Mouse (Mus musculus): ENCODE measurements at regions not wholly inside any gene's neighbourhood (a gene's known extent, or its start where the extent isn't known, plus 50 kb on each side); places are given as distances from the start of the nearest gene placed in this dataset.

DNA sequence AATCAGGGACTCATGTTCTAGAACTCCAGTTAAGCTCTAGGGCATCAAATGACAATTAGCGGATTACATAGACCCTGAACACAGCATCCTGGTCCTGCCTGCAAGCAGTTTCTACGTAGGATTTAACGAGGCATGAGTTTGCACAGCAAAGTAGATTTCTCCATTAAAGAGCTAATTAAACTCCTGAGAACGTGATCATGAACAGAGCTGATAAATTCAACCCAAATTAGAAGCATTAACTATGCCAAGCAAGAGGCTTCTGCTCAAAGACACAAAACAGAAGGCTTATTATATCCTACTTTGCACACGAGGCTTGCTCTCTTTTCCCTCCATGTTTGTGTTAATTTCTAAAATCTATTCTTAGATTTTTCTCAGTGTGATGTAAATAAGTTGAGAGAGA is 269.1 kb downstream of the C1d start:
- TF ChIP-seq POLR2A (IDR thresholded peaks at IDR 0.05; ENCODE audit: borderline replicate concordance, extremely low read depth, insufficient read depth, insufficient read length), result no peak

DNA sequence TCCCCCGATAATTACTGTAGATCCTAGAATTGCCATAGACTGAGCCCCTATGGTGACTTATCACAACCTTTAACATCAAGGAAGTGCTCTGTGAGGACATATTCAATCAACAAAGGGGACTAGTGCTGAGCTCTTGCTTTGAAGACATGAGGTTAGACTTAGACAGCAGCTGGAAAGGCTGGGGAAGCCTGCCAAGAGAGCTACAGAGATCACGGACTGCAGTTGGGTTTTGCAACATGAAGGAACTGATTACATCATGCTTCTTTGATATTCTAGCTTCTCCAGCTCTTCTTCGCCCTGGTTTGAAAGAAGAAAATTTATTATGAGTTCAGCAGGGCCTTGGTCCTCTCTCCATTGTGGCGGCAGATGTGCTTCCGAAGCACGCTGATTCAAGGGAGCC is 271.2 kb downstream of the C1d start:
- 75% methylated on average over 6 of the region's 6 CpGs for WGBS
- Histone ChIP-seq H3K4me1 (ENCODE audit: control insufficient read depth, insufficient read depth, low read length) (0 out of 2 replicates have a peak, but pooled peaks cover under 1% of the 10 kb centered on the region), H3K4me2 (replicated peaks; ENCODE audit: low read depth, low read length, severe bottlenecking) (no peak overlapping the region), H3K4me3 (replicated peaks; ENCODE audit: low read length) (no peak overlapping the region), H3K36me3 (ENCODE audit: control insufficient read depth, insufficient read depth, low read length) (no peaks in the 10 kb centered on the region), H3K27ac (replicated peaks; ENCODE audit: low read depth, low read length) (no peak overlapping the region), H3K27me3 (ENCODE audit: control insufficient read depth, insufficient read depth, low read length) (no peaks in the 10 kb centered on the region), H3K9ac (ENCODE audit: low read depth, low read length, severe bottlenecking) (no peak overlapping the region), H3K9me3 (ENCODE audit: control insufficient read depth, low read length) (no peaks in the 10 kb centered on the region)
- ATAC-seq (ENCODE audit: low FRiP score, low read depth) (no peak), DNase-seq (ENCODE audit: low spot score) (peak; percentile 58)
- no peak for TF ChIP-seq POLR2A (IDR thresholded peaks at IDR 0.05; ENCODE audit: borderline replicate concordance, extremely low read depth, insufficient read depth, insufficient read length)

More for the DNA sequence above, 269.1 kb downstream of the C1d start:
- DNase-seq (ENCODE audit: low spot score) (no peak), ATAC-seq (ENCODE audit: low FRiP score, low read depth) (no peak)
- Histone ChIP-seq H3K36me3 (ENCODE audit: control insufficient read depth, insufficient read depth, low read length) (no peaks in the 10 kb centered on the region), H3K4me3 (replicated peaks; ENCODE audit: low read length) (no peak overlapping the region), H3K4me2 (replicated peaks; ENCODE audit: low read depth, low read length, severe bottlenecking) (no peak overlapping the region), H3K9me3 (ENCODE audit: control insufficient read depth, low read length) (no peaks in the 10 kb centered on the region), H3K9ac (ENCODE audit: low read depth, low read length, severe bottlenecking) (no peak overlapping the region), H3K27me3 (ENCODE audit: control insufficient read depth, insufficient read depth, low read length) (no peaks in the 10 kb centered on the region), H3K27ac (replicated peaks; ENCODE audit: low read depth, low read length) (no peak overlapping the region), H3K4me1 (ENCODE audit: control insufficient read depth, insufficient read depth, low read length) (peaks cover 15% of the 10 kb centered on the region)
- 40% methylated on average over 5 of the region's 5 CpGs for WGBS

DNA sequence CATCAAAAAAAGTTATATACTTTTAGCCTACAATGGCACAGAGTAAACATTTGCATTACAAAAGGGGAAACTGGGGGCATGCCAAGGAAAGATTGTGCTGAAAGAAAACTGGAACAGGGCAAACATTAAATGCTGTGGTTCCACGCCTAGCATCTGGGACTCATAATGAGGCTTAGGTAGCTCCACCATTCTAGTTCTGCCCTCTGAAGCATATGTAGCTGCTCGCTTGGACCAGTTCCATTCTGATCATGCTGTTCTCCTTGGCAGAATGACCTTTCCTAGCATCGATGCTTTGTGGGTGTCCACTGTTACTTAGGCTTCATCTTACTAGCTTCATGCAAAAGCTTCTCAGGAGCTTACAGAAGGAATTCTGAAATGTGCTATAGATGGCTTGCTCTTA is 276.3 kb downstream of the C1d start:
- Histone ChIP-seq H3K9me3 (ENCODE audit: control insufficient read depth, low read length) (no peaks in the 10 kb centered on the region), H3K4me2 (replicated peaks; ENCODE audit: low read depth, low read length, severe bottlenecking) (no peak overlapping the region), H3K4me1 (ENCODE audit: control insufficient read depth, insufficient read depth, low read length) (no peaks in the 10 kb centered on the region), H3K27me3 (ENCODE audit: control insufficient read depth, insufficient read depth, low read length) (no peaks in the 10 kb centered on the region), H3K36me3 (ENCODE audit: control insufficient read depth, insufficient read depth, low read length) (no peaks in the 10 kb centered on the region), H3K27ac (replicated peaks; ENCODE audit: low read depth, low read length) (no peak overlapping the region), H3K4me3 (replicated peaks; ENCODE audit: low read length) (no peak overlapping the region), H3K9ac (ENCODE audit: low read depth, low read length, severe bottlenecking) (no peak overlapping the region)
- DNase-seq (ENCODE audit: low spot score), result peak; percentile 68
- 70% methylated on average over 3 of the region's 3 CpGs for WGBS
- no peak for TF ChIP-seq POLR2A (IDR thresholded peaks at IDR 0.05; ENCODE audit: borderline replicate concordance, extremely low read depth, insufficient read depth, insufficient read length)
- ATAC-seq (ENCODE audit: low FRiP score, low read depth), result no peak

DNA sequence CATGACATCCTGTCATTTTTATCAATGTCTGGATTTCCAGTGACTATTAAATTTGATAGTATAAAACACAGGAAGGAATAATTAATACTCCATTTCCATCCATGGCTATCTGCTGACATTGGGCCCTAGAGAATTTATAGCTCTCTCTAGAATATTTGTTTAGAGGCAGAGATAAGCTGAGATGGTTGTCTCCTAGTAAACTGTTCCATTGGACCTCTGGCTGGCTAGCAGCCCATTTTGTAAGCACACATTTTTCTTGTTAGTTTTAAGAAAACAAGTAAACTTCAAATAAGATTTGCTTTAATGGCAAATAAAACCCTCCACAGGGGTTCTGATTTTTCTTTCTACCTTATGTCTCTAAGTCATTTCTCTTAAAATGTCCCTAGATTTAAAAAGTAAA is 288.9 kb downstream of the C1d start:
- Histone ChIP-seq H3K36me3 (ENCODE audit: control insufficient read depth, insufficient read depth, low read length) (no peaks in the 10 kb centered on the region), H3K27me3 (ENCODE audit: control insufficient read depth, insufficient read depth, low read length) (no peaks in the 10 kb centered on the region), H3K4me2 (replicated peaks; ENCODE audit: low read depth, low read length, severe bottlenecking) (no peak overlapping the region), H3K4me1 (ENCODE audit: control insufficient read depth, insufficient read depth, low read length) (no peaks in the 10 kb centered on the region), H3K27ac (replicated peaks; ENCODE audit: low read depth, low read length) (no peak overlapping the region), H3K9me3 (ENCODE audit: control insufficient read depth, low read length) (no peaks in the 10 kb centered on the region), H3K4me3 (replicated peaks; ENCODE audit: low read length) (no peak overlapping the region), H3K9ac (ENCODE audit: low read depth, low read length, severe bottlenecking) (no peak overlapping the region)
- no peak for TF ChIP-seq POLR2A (IDR thresholded peaks at IDR 0.05; ENCODE audit: borderline replicate concordance, extremely low read depth, insufficient read depth, insufficient read length)
- DNase-seq (ENCODE audit: low spot score), result no peak
- ATAC-seq (ENCODE audit: low FRiP score, low read depth), result no peak

DNA sequence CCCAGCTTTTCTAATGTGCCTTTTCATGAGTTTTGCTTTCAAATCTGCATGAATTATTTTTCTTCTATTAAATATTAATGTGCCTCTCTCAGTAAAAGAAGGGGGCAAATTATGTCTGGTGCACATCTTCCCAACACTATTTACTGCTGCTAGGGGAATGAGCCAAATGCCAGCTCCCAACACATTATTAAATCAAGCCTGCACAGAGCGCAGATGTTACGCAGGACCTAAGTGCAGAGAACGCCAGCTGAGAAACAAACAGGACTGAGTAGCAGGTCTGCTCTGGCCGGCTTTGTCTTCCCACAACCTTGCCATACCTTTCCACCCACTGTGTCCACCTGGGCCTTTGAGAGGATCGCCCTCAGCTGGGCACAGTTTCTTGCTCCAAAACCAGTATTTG is 291.8 kb downstream of the C1d start:
- no peak overlapping the region for H3K9ac ChIP-seq (ENCODE audit: low read depth, low read length, severe bottlenecking)
- no peaks in the 10 kb centered on the region for H3K27me3 ChIP-seq (ENCODE audit: control insufficient read depth, insufficient read depth, low read length)
- H3K27ac ChIP-seq (replicated peaks; ENCODE audit: low read depth, low read length), result no peak overlapping the region
- H3K4me1 ChIP-seq (ENCODE audit: control insufficient read depth, insufficient read depth, low read length), result no peaks in the 10 kb centered on the region
- TF ChIP-seq POLR2A (IDR thresholded peaks at IDR 0.05; ENCODE audit: borderline replicate concordance, extremely low read depth, insufficient read depth, insufficient read length), result no peak
- DNase-seq (ENCODE audit: low spot score), result no peak
- no peaks in the 10 kb centered on the region for H3K9me3 ChIP-seq (ENCODE audit: control insufficient read depth, low read length)
- ATAC-seq (ENCODE audit: low FRiP score, low read depth), result no peak
- no peak overlapping the region for H3K4me3 ChIP-seq (replicated peaks; ENCODE audit: low read length)
- no peak overlapping the region for H3K4me2 ChIP-seq (replicated peaks; ENCODE audit: low read depth, low read length, severe bottlenecking)
- 48% methylated on average over 5 of the region's 5 CpGs for WGBS
- H3K36me3 ChIP-seq (ENCODE audit: control insufficient read depth, insufficient read depth, low read length), result no peaks in the 10 kb centered on the region

DNA sequence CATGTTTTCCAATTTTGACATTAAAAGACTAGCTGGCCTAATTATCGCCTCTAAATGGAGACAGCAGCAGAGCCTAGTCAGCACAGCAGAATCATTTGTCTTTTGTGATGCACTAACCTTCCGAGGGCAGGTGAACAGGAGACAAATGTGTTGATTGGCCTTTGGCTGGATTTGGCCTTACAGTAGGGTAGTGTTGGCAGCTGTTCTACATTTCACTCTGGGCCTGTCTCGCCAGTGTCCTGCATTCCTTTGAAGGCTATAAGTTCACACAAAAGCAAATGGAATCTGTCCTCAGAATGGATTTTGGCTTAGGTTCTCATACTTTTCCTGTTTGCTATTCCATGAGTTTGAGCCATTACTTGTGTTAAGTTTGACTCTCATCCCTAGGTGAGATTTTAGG is 297.9 kb downstream of the C1d start:
- Histone ChIP-seq H3K27ac (replicated peaks; ENCODE audit: low read depth, low read length) (no peak overlapping the region), H3K9ac (ENCODE audit: low read depth, low read length, severe bottlenecking) (no peak overlapping the region), H3K9me3 (ENCODE audit: control insufficient read depth, low read length) (no peaks in the 10 kb centered on the region), H3K4me3 (replicated peaks; ENCODE audit: low read length) (no peak overlapping the region), H3K27me3 (ENCODE audit: control insufficient read depth, insufficient read depth, low read length) (no peaks in the 10 kb centered on the region), H3K4me2 (replicated peaks; ENCODE audit: low read depth, low read length, severe bottlenecking) (no peak overlapping the region), H3K4me1 (ENCODE audit: control insufficient read depth, insufficient read depth, low read length) (peaks cover 8% of the 10 kb centered on the region), H3K36me3 (ENCODE audit: control insufficient read depth, insufficient read depth, low read length) (no peaks in the 10 kb centered on the region)
- TF ChIP-seq POLR2A (IDR thresholded peaks at IDR 0.05; ENCODE audit: borderline replicate concordance, extremely low read depth, insufficient read depth, insufficient read length), result no peak
- 29% methylated on average over 3 of the region's 3 CpGs for WGBS
- ATAC-seq (ENCODE audit: low FRiP score, low read depth) (peak; percentile 65), DNase-seq (ENCODE audit: low spot score) (peak; percentile 56)
